ENCODE assay signal across 11 mouse cellular contexts in genomic region chr1:39449251-39449790, GRCm38 (mm10). TPM values are rescaled to one million over a fixed set of nuclear protein-coding genes. Genes with fewer than 3 reads are reported as not detected.
DNase-seq lines count a peak whose midpoint lies in the region; ATAC-seq lines count a peak whose summit lies in the region.
"Had no signal": no experiment of that assay in that cellular context is flagged by ENCODE, and none has a peak within 500 bp of the region (broad histone marks: within the 10 kb centered on the region; RNA-seq: fewer than 3 reads in every experiment).

No protein-coding gene starts in this region.

- peak overlapping the region; percentile 56 for H3K27ac ChIP-seq in heart, embryonic 15.5 days
- H3K27ac ChIP-seq in heart, embryonic 11.5 days (ENCODE audit: low read depth, low read length): no peak overlapping the region
- peak overlapping the region; percentile 10; the same call in 1 of the 2 replicates for H3K27ac ChIP-seq in liver, embryonic 15.5 days (replicated peaks)
- H3K27ac ChIP-seq: forebrain, embryonic 10.5 days had no signal

- WGBS in heart, embryonic 15.5 days: 67% methylated on average over 12 of the region's 12 CpGs
- 75% methylated on average over 12 of the region's 12 CpGs for WGBS in heart, embryonic 11.5 days (ENCODE audit: insufficient replicate concordance)
- 39% methylated on average over 12 of the region's 12 CpGs for WGBS in liver, embryonic 15.5 days (ENCODE audit: insufficient replicate concordance)

- no peaks in the 10 kb centered on the region for H3K36me3 ChIP-seq in heart, embryonic 15.5 days
- H3K36me3 ChIP-seq in heart, embryonic 11.5 days (ENCODE audit: control insufficient read depth, insufficient read depth, low read length): no peaks in the 10 kb centered on the region
- no peaks in the 10 kb centered on the region for H3K36me3 ChIP-seq in liver, embryonic 15.5 days (replicated peaks)
- H3K36me3 ChIP-seq: forebrain, embryonic 10.5 days had no signal

- H3K4me1 ChIP-seq in heart, embryonic 15.5 days (replicated peaks): peaks cover 80% of the 10 kb centered on the region
- H3K4me1 ChIP-seq in heart, embryonic 11.5 days (ENCODE audit: control insufficient read depth, insufficient read depth, low read length): peaks cover 52% of the 10 kb centered on the region
- peaks cover 77% of the 10 kb centered on the region for H3K4me1 ChIP-seq in liver, embryonic 15.5 days (replicated peaks)

- H3K9me3 ChIP-seq in heart, embryonic 15.5 days (replicated peaks): no peaks in the 10 kb centered on the region
- H3K9me3 ChIP-seq in heart, embryonic 11.5 days (replicated peaks; ENCODE audit: control insufficient read depth, low read length): no peaks in the 10 kb centered on the region
- no peaks in the 10 kb centered on the region for H3K9me3 ChIP-seq in liver, embryonic 15.5 days (replicated peaks)
- H3K9me3 ChIP-seq: forebrain, embryonic 10.5 days had no signal

- intact Hi-C loops in heart, postnatal 10 days (cut with DNase I): no loop called here

- peak; percentile 44 to 45 for DNase-seq in heart, postnatal 10 days
- DNase-seq in thymus, postnatal 25 days: peak; percentile 61
- no peak for DNase-seq in lung, postnatal 4 days
- no peak for DNase-seq in urinary bladder, postnatal 4 days (ENCODE audit: low spot score in 2 of 2)
- DNase-seq: kidney, postnatal 4 days; lung, postnatal 10 days; midbrain, embryonic 14.5 days had no signal

- H3K9ac ChIP-seq in heart, embryonic 15.5 days: 0 out of 2 replicates have a peak overlapping the region, but pooled peaks have one; percentile 8
- no peak overlapping the region for H3K9ac ChIP-seq in heart, embryonic 11.5 days (ENCODE audit: low read depth, low read length)
- no peak overlapping the region for H3K9ac ChIP-seq in liver, embryonic 15.5 days

- no peak for ATAC-seq in heart, embryonic 15.5 days (replicated peaks; ENCODE audit: insufficient number of reproducible peaks, insufficient read depth, low FRiP score, low read depth)
- ATAC-seq in heart, embryonic 11.5 days (replicated peaks; ENCODE audit: insufficient number of reproducible peaks, low FRiP score, low TSS enrichment): no peak
- ATAC-seq in liver, embryonic 15.5 days (ENCODE audit: insufficient read depth): no peak

- no peaks in the 10 kb centered on the region for H3K27me3 ChIP-seq in heart, embryonic 15.5 days
- H3K27me3 ChIP-seq in heart, embryonic 11.5 days (ENCODE audit: control insufficient read depth, insufficient read depth, low read length): no peaks in the 10 kb centered on the region
- H3K27me3 ChIP-seq in liver, embryonic 15.5 days: no peaks in the 10 kb centered on the region

- H3K4me2 ChIP-seq in heart, embryonic 15.5 days: 0 out of 2 replicates have a peak overlapping the region, but pooled peaks have one; percentile 25
- H3K4me2 ChIP-seq in heart, embryonic 11.5 days: no peak overlapping the region
- H3K4me2 ChIP-seq in liver, embryonic 15.5 days: peak overlapping the region; percentile 23; the same call in 1 of the 2 replicates

- H3K4me3 ChIP-seq in heart, embryonic 15.5 days: no peak overlapping the region
- H3K4me3 ChIP-seq in heart, embryonic 11.5 days (ENCODE audit: low read depth, low read length): no peak overlapping the region
- H3K4me3 ChIP-seq in liver, embryonic 15.5 days (replicated peaks): no peak overlapping the region
- H3K4me3 ChIP-seq: forebrain, embryonic 10.5 days had no signal

RNA-seq across cellular contexts. Expression of gene Tbc1d8, which starts 29.2 kb away (rescaled TPM):
- 10.4 and 12.8 TPM in 2 replicates for polyA plus RNA-seq in heart, embryonic 15.5 days (2015; fragmentation: Nextera tagmentation; extraction: Ambion mirVana)
- 11.4 and 12.2 TPM in 2 replicates for polyA plus RNA-seq in heart, embryonic 11.5 days (2014; fragmentation: Nextera tagmentation; extraction: Ambion mirVana)
- total RNA-seq in heart, postnatal 10 days (2021): 1 to 10 TPM; 6.6 to 7.4 TPM
- 5.0 and 6.3 TPM in 2 replicates for polyA plus RNA-seq in liver, embryonic 15.5 days (2015; fragmentation: Nextera tagmentation; extraction: Ambion mirVana)

Comparison
In these comparisons a context has a peak if more than half of its experiments do, and no peak if none do; other contexts are left out.
1. DNase-seq: peak in heart, postnatal 10 days (2 of 2) and thymus, postnatal 25 days (single experiment); none in lung, postnatal 4 days (0 of 2) and urinary bladder, postnatal 4 days (0 of 2).